In genomic region chr8:46738601-46739000, GRCm38 (mm10) we compare ENCODE assay signal across 8 mouse cellular contexts. TPM values are rescaled to one million over a fixed set of nuclear protein-coding genes. Genes with fewer than 3 reads are reported as not detected.
A peak's percentile ranks its signal among the peaks of the same experiment; 100 is the strongest.
DNase-seq lines count a peak whose midpoint lies in the region; ATAC-seq and TF ChIP-seq lines count a peak whose summit lies in the region.

No protein-coding gene starts in this region.

- WGBS in liver, embryonic 11.5 days: 26% methylated on average over 5 of the region's 5 CpGs
- WGBS in stomach, postnatal 0 days: 38% methylated on average over 5 of the region's 5 CpGs

- peak; percentile 33 for DNase-seq in CD4-positive, CD25-positive, alpha-beta regulatory T cell, adult 2 months (ENCODE audit: low read depth, low spot score)
- DNase-seq in thymus, postnatal 14 days: peak; percentile 23
- DNase-seq in thymus, postnatal 36 days: no peak
- DNase-seq in liver, embryonic 11.5 days (ENCODE audit: low spot score): no peak
- DNase-seq in stomach, postnatal 0 days (ENCODE audit: low spot score): no peak
- no peak for DNase-seq in MN1 (ENCODE audit: low spot score)
- no peak for DNase-seq in kidney, adult 18-20 months

- H3K4me2 ChIP-seq in liver, embryonic 11.5 days: peak overlapping the region; percentile 77
- H3K4me2 ChIP-seq in stomach, postnatal 0 days (replicated peaks; ENCODE audit: low read depth): peak overlapping the region; percentile 81

- H3K9ac ChIP-seq in liver, embryonic 11.5 days (ENCODE audit: low read depth, low read length): peak overlapping the region; percentile 85
- peak overlapping the region; percentile 73 for H3K9ac ChIP-seq in stomach, postnatal 0 days (ENCODE audit: low read length)

- H3K4me3 ChIP-seq in liver, embryonic 11.5 days (ENCODE audit: low read depth, low read length): peak overlapping the region; percentile 94
- H3K4me3 ChIP-seq in stomach, postnatal 0 days (ENCODE audit: low read depth, low read length): peak overlapping the region; percentile 96

- peaks cover 2% of the 10 kb centered on the region; the same call in 1 of the 2 replicates for H3K9me3 ChIP-seq in liver, embryonic 11.5 days (ENCODE audit: control insufficient read depth, low read length)
- no peaks in the 10 kb centered on the region for H3K9me3 ChIP-seq in stomach, postnatal 0 days (ENCODE audit: control insufficient read depth, low read length)

- peaks cover 36% of the 10 kb centered on the region for H3K4me1 ChIP-seq in liver, embryonic 11.5 days (replicated peaks; ENCODE audit: control insufficient read depth, insufficient read depth, low read length)
- H3K4me1 ChIP-seq in stomach, postnatal 0 days (replicated peaks; ENCODE audit: control insufficient read depth, insufficient read depth): no peaks in the 10 kb centered on the region; the same call in 1 of the 2 replicates

- TF ChIP-seq EP300 in stomach, postnatal 0 days (optimal IDR thresholded peaks at IDR 0.05): no peak

- ATAC-seq in CD4-positive, CD25-positive, alpha-beta regulatory T cell, adult 4 months: no peak
- no peak for ATAC-seq in liver, embryonic 11.5 days (replicated peaks; ENCODE audit: low FRiP score)
- no peak for ATAC-seq in stomach, postnatal 0 days (ENCODE audit: low FRiP score, low TSS enrichment)

- TF ChIP-seq CTCF in stomach, postnatal 0 days (IDR thresholded peaks at IDR 0.05; ENCODE audit: low read depth): no peak

- peak overlapping the region; percentile 80; the same call in 1 of the 2 replicates for H3K27ac ChIP-seq in liver, embryonic 11.5 days (ENCODE audit: low read depth, low read length)
- H3K27ac ChIP-seq in stomach, postnatal 0 days (replicated peaks): peak overlapping the region; percentile 99

- no peaks in the 10 kb centered on the region for H3K36me3 ChIP-seq in liver, embryonic 11.5 days (ENCODE audit: control insufficient read depth, insufficient read depth, low read length)
- H3K36me3 ChIP-seq in stomach, postnatal 0 days (ENCODE audit: control insufficient read depth, insufficient read depth, low read length): no peaks in the 10 kb centered on the region

- no peaks in the 10 kb centered on the region for H3K27me3 ChIP-seq in liver, embryonic 11.5 days (replicated peaks; ENCODE audit: control insufficient read depth, insufficient read depth, low read length)
- no peaks in the 10 kb centered on the region for H3K27me3 ChIP-seq in stomach, postnatal 0 days (ENCODE audit: control insufficient read depth, insufficient read depth, low read length)

RNA-seq across cellular contexts. Expression of gene Irf2, which starts 0.9 kb away (rescaled TPM):
- 100 to 1,000 TPM; 244 to 267 TPM for polyA plus RNA-seq in CD4-positive, CD25-positive, alpha-beta regulatory T cell, adult 4 months (2017; shearing (Covaris generic))
- polyA plus RNA-seq in liver, embryonic 11.5 days (2014; fragmentation: Nextera tagmentation; extraction: Ambion mirVana): 17.7 and 19.7 TPM in 2 replicates
- 23.3 and 27.0 TPM in 2 replicates for polyA plus RNA-seq in stomach, postnatal 0 days (2015; fragmentation: Nextera tagmentation; extraction: Ambion mirVana)

Comparison
In these comparisons a context has a peak if more than half of its experiments do, and no peak if none do; other contexts are left out.
1. DNase-seq: peak in CD4-positive, CD25-positive, alpha-beta regulatory T cell, adult 2 months (single experiment) and thymus, postnatal 14 days (single experiment); none in thymus, postnatal 36 days (0 of 2), liver, embryonic 11.5 days (single experiment), stomach, postnatal 0 days (single experiment), MN1 (single experiment) and kidney, adult 18-20 months (single experiment).